Mouse (Mus musculus): ENCODE measurements at regions not wholly inside any gene's neighbourhood (a gene's known extent, or its start where the extent isn't known, plus 50 kb on each side); places are given as distances from the start of the nearest gene placed in this dataset.
A peak's percentile ranks its signal among the peaks of the same experiment; 100 is the strongest.

DNA sequence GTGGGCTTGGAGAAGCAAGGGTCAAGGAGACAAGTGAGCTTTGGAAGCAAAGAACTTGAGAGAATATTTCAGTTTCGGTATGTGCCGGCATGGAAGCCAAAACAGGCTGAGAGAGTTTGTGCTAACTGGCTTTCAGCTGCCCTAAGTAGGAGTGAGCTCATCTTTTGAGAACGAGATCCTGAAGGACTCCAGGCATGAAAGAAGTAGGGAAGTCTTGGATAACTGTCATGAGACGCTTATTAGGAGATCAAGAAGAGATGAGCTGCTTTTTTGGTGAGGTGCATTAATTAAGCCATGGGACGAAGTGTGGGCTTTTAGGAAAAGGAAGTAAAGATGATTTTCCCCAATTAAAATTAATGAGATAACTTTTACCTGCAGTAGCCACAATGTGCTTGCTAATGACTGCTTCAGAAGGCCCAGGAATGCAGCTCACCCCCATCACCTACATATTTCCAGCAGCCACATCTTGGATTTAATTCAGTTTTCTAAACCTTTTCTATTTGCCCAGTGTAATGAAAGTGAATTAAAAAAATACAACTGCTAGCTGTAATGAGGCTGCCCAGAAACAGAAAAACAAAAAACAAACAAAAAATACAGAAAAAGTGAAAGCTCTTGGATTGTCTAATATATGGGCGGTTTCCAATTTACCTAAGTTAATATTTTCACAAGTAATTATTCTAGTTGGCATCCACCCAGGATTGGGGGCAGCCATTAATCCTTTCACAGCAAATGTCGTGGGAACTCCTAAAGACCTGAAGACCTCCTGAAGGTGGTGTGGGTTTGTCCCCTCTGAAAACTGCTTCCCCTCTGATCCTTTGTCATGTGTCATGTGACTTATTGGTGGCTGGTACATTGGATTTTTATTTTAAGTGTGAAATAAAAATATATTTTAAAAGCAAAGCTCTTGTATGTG is 204.7 kb upstream of the Slc39a10 start:
- DNase-seq (ENCODE audit: low read depth, low spot score) = no peak

DNA sequence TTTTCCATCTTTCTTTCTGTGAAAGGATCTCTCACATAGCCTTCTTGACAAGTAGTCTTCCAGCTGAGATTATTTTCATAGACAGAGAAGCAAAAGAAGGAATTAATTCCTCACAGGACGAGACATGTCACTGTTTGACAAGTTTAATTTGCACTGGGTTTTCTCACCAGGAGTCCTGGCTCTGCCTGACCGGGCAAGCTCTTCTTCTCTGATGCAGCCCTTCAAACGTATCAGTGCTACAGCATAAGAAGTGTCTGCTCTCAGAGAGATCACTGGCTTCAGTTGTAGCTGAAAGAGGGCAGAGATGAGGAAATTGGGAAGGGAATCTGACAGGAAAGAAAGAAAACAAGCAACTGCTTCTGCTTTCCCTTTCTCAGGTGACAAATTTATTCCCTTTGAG is 201.8 kb upstream of the Slc39a10 start:
- no peak for DNase-seq (ENCODE audit: low read depth, low spot score)

DNA sequence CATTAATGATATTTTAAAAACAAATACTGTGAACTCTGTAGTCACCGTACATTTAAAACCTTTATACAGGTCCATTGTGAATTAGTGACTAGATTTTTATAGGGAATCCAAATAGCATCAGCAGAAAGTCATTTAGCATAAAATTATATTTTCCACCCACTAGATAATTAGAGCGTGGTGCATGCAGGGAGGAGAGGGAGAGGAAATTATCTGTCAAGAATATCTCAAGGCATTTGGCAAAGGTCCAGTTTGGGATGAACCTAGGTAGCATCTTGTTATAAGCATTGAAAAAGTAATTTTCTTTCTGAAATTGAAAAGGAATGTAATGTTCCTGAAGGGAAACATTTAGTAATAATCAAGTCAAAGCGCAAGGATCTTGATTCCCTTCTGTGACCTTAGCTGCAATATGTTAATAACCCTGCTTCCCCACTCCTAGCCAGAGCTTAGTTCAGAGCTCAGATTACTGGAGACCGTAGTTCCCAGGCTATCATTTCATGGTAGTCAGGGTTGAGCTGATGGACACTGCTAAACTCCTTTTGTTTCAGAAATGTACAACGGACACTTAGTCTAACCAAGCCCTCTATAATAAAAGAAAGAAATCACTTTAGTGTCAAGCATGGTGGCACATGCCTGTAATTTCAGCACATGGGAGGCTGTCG is 200.8 kb upstream of the Slc39a10 start:
- no peak for DNase-seq (ENCODE audit: low read depth, low spot score)

DNA sequence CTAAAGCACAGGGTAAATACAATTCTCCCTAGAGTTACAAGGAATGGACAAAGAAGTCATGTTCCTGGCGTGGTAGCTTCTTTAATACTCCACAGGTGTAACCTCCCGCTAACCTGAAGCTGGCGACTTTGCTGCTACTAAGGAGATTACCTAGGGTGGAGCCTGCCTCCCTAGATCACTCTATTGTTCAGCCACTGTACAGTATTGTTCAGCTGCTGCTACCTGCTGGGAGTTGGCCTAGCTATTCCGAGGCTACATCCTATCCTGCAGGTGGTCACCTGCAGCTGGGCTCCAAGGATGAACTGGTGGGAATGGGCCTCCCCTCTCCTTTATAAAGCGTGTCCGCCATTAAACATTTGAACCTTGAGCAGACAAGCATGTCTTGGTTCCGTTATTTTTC is 183.8 kb upstream of the Slc39a10 start:
- DNase-seq (ENCODE audit: low read depth, low spot score) = no peak

DNA sequence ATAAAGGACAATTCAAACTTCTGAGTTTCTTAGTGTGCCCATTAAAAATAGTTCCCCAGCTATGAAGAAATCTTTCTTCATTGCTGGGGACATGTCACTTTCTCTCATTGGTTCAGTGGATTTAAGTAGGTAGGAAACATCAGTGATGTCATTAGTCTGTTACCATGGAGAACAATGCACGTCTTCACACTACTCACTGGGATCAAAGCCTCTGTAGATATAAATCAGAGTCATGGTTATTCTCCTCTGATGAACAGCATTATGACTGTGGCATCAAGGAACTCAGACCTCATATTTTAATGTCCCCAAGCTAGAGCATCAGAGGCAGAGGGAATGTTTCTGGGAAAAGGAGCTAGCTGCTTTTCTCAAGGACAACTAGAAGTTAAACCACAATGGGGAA is 165.5 kb upstream of the Slc39a10 start:
- DNase-seq (ENCODE audit: low read depth, low spot score) = no peak

DNA sequence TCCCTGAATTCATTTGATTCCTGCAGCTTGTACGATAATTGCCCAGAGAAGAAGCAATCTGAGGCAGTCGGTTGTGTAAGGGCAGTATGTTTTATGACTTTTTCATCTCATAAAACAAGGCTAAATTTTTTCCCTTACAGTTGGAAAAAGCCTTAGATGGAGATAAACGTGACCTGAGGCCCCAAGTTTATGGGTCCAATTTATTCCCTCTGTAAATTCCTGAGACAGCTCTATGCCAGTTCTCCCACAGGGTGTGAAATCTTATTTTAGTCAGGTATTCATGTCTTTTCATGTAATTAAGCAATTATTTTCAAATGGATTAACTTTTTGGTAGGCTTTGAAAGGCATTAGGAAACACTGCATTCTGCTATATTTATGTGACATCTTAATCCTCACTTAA is 164.7 kb upstream of the Slc39a10 start:
- DNase-seq (ENCODE audit: low read depth, low spot score) = no peak

DNA sequence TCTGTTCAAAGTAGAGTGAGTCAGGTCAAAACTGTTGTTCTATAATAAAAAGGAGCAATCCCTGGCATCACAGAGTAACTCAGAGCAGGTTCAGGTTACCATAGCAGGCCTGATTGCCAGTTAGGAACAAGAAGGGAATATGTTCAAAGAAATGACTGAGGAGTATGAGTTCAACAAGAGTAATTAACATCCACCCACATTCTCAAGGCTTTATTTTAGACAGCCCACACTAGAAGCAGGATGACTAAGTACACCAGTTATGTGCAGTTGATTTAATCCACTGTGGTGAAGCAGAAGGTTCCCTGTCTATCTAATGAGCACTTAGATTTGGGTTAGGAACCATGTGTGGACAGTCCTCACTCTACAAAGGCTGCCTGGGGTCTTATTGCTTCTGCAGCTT is 158.5 kb upstream of the Slc39a10 start:
- no peak for DNase-seq (ENCODE audit: low read depth, low spot score)

DNA sequence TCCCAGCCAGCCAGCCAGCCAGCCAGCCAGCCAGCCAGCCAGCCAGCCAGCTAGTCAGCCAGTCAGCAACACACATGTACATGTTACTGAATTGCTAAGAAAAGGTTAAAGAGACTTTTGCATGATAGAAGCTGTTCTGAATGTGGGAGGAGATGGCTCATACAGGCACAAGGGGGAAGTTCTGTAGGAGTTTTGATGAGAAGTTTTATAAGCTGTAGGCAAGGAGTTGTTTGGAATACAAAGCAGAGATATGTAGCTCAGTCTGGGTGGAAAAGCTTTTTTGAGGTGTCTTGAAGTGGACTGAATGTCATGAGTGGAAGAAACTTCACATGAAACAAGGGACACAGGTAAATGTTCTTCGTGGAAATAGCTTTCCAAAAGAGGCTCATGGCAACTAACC is 157.8 kb upstream of the Slc39a10 start:
- DNase-seq (ENCODE audit: low read depth, low spot score) = no peak

DNA sequence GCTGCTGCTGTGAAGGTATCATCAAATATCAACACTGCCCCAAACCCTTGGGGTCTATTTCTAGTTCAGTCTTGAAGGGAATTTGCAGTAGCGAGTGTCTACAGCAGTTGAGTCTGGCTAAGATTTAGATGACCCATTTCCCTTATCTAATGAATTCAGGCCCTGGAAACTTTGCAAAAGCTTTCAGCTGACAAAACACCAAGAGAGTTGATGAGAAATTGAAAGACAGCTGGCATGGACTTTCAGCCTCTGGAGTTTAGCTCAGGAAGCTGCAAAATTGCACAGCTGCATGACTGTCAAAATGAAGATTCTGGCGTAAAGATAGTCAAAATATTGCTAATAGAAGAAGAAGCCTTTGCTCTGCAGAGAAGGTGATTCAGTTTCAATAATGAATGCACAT is 144.9 kb upstream of the Slc39a10 start:
- no peak for DNase-seq (ENCODE audit: low read depth, low spot score)

DNA sequence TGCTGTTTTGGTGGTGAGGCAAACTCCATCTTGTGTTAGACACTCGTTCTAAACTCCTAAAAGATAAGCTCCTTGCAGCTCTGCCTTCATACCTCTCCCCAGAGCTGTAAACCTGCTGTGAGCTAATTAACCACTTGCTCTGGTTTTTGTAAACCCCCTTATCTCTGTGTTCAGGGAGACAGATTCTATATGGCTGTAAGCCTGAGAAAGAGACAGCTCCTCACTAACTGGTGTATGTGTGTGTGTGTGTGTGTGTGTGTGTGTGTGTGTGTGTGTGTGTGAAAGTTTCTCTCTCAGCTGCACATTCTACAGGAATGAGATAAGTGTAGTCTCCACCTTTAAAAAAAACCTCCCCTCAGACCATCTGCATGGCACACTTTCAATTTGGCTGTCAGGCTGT is 126.7 kb upstream of the Slc39a10 start:
- no peak for DNase-seq (ENCODE audit: low read depth, low spot score)

DNA sequence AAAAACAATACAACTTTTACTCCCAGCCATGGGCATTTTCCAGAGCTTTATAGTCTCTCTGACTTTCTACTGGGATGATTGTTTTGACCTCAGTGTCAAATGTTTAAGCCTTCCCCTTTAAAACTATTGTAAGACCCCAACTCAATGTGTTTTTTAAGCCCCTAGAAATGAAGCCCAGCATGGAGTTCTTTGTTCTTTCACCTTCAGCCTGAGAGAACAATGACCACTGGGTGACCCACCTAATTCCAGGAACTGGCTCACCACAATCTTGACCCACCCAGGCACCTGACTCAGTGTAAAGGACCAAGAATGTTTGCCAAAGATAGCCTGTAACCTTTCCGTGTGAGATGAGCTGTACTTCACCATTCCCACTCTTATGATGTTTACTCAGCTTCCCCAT is 121.9 kb upstream of the Slc39a10 start:
- DNase-seq (ENCODE audit: low read depth, low spot score) = no peak

DNA sequence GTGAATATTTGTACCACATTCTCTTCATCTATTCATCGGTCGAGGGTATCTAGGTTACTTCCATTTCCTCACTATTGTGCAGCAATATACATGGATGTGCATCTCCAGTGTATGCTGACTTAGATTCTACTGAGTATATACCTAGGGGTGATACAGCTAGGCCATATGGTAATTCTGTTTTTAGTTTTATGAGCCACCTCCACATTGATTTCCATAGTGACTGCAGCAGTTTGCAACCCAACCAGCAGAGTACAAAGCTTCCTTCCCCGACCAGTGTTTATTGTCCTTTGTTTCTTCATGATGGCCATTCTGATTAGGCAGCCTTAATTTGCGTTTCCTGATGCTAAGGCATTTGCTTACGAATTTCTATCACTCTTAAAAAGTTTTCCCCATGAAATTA is 111.1 kb upstream of the Slc39a10 start:
- no peak for DNase-seq (ENCODE audit: low read depth, low spot score)

DNA sequence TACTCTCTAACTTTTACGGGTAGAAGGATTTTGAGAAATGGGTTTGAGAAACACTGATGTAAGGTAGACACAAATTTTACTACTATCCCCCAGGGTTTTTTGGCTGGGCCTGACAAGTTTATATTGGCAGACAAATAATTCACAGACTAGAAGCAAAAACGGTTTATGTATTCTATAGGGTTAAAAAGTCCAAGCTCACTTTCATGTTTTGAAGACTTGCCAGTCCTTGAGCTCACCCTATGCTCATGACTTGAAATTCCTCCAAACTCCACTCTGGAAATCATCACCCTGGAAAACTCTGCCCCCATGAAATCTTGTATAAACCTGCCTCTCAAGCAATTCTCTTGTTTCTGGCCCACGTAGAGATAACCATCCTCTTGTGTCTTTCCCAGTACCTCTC is 106.7 kb upstream of the Slc39a10 start:
- DNase-seq (ENCODE audit: low read depth, low spot score) = no peak

DNA sequence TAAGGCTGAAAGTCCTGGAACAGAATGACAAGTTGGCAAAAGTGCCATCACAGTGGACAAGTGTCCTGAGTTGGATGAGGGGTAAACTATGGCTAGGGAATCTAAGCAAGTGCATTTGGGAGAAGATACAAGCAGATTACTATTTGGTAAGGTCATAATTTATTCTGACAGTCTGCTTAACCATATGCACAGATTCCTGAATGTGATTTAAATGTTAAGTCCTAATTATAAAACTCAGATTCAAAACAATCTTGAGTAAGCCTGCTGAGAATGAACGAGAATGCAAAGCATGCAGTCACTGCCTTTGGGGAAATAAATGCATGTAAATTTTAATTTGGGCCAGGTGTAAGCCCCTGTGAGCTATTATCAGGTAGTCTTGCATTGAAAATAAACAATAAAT is 93.3 kb upstream of the Slc39a10 start:
- DNase-seq (ENCODE audit: low read depth, low spot score) = no peak

DNA sequence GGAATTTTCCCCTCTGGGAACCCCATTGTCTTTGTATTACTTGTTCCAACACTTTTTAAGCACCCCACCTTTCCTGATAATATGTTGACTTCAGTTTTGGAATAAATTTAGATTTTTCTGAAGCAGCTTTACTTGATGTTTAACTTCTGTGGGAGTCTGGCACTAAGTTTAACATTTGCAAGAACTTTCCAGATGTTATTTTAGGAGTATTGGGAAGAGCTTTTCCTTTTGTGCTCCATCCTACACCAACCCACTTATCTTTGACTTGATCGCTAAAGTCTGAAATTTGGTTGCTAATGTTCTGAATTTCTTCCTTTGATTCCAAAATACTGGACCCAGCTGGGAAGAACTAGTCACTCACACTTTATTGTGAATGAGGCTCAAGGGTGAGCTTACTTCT is 90.4 kb upstream of the Slc39a10 start:
- DNase-seq (ENCODE audit: low read depth, low spot score) = no peak

DNA sequence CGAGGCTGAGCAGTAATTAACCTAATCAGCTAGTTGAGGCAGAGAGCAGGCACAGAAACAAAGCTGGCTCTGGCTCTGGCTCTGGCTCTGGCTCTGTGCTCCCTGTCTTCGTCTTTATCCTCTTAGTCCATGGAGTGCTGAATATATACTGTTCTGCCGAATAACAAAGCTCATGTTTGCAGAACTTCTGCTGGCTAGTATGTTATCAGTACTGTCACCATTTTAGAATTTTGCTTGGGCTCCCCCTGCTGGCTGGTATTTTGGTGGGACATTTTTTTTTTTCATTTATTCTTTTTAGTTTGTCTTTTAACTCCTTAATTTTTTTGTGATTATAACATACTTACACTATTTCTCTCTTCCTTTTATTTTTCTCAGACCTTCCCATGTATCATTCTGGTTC is 77.8 kb upstream of the Slc39a10 start:
- DNase-seq (ENCODE audit: low read depth, low spot score) = peak; percentile 13

DNA sequence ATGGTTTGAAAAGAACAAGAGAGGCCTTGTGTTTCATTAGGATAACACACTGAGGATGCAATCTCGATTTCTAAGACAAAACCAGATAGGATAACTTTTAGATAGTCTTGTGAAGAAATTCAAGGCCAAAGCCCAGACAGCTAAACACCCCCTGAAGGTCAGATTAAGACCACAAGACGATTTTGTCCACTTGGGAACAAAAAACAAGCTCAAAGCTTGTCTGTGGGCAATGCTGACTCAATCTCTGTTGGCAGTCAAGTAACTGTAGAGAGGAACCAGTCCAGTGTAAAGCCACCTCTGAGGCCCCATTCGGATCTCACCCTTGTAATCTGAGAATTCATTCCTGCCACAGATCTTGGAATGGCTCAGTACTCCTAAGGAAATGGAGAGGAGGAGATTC is 75.7 kb upstream of the Slc39a10 start:
- no peak for DNase-seq (ENCODE audit: low read depth, low spot score)

DNA sequence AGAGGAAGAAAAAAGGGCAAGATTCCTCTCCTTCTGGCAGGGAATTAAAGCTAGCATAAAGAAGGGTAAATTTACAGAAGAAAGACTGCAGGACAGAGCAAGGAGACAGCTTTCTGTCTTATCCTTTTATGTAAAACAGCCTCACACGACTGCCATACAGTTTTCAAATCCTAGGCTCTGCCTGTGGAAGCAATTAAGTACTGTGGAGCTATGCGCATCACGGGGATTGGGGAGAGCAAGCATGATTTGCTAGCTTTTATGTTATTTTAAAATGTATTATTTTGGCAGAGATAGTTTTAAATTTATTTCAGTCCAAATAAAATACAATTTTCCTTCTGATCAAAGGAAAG is 74.2 kb upstream of the Slc39a10 start:
- DNase-seq (ENCODE audit: low read depth, low spot score) = no peak

DNA sequence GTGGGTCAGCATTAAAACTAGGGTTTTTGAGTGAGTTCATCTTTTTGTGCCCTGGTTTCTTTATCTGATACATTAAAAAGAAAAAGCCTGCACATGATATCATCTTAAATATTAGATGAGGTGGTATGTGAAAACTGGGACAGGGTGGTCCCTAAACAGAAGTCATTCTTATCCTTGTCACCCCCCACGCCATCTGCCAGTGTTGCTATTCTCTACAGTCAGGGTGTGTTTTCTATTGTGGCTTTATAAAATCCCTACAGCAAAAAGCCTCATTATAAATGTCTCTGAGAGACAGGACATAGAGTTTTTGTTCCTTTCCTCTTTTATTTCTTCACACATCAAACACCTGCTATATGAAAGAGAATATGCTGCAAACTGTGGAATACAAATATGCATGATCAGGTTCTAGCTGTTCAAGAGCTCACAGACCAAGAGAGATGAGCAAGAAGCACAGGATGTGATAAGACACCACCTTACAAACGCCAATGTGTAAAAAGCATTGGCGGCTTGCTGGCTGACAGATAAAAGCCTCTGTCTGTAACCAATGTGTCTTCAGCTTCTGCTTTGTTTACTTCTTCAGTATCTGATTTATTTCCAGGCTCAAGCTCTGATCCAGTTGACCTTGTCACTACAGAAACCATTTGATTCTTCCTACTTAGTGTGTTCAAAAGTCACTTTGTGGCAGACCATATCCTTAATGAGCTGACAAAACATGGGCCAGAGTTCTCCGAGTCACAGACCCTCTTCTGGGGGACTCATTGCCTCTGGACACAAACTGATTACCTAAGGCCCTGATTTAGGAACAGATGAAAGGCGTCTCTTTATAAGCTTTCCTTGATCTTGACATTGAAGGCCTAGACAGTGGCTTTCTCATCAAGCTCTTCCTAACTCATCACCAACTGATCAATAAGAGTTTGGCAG is 73.6 kb upstream of the Slc39a10 start:
- DNase-seq (ENCODE audit: low read depth, low spot score) = no peak

DNA sequence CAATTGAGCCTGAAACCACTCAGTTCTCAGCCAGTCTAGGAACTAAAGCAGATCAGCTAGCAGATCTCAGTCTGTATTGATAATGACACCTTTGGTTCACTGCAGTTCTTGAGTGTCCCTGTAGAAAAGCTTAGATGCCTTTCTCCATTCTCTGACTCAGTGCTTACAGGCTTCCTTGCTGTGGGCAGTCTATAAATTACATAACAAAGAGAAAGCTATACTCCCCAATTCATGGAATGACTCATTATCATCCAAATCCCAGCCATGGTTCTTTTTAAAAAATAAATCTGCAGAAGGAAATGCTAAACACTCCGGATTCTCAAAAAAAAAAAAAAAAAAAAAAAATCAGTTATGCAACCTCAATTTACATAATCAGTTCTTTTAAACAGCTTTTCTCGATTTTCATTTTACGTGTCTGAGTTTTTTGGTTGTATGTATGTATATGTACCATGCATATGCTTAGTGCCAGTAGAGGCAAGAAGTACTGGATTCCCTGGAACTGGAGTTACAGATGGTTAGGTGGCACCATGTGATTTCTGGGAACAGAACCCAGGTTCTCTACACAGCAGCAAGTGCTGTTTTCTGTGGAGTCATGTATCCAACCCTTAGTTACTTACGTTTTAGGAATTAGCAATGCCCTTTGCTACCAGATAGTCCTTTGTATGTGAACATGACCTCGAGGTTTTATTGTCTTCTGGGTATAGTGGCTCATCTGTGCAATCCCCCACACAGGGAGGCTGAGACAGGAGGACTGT is 71.5 kb upstream of the Slc39a10 start:
- no peak for DNase-seq (ENCODE audit: low read depth, low spot score)
